ENCODE assay signal across 8 mouse cellular contexts in genomic region chr9:13826391-13826805, GRCm38 (mm10). TPM values are rescaled to one million over a fixed set of nuclear protein-coding genes. Genes with fewer than 3 reads are reported as not detected.
DNase-seq lines count a peak whose midpoint lies in the region; ATAC-seq and TF ChIP-seq lines count a peak whose summit lies in the region.

No protein-coding gene starts in this region.

- H3K9me3 ChIP-seq in intestine, postnatal 0 days (ENCODE audit: control insufficient read depth) = no peaks in the 10 kb centered on the region
- H3K9me3 ChIP-seq in liver, postnatal 0 days (ENCODE audit: low read length) = no peaks in the 10 kb centered on the region
- H3K9me3 ChIP-seq in neural tube, embryonic 13.5 days = no peaks in the 10 kb centered on the region

- peak overlapping the region; percentile 76 for H3K9ac ChIP-seq in heart, adult 2 months (ENCODE audit: low read depth, low read length)
- H3K9ac ChIP-seq in intestine, postnatal 0 days (ENCODE audit: low read depth, low read length) = peak overlapping the region; percentile 70
- H3K9ac ChIP-seq in liver, postnatal 0 days (replicated peaks) = peak overlapping the region; percentile 85
- peak overlapping the region; percentile 85 for H3K9ac ChIP-seq in neural tube, embryonic 13.5 days

- peaks cover 13% of the 10 kb centered on the region for H3K36me3 ChIP-seq in heart, adult 2 months (ENCODE audit: control insufficient read depth, insufficient read depth, low read length)
- H3K36me3 ChIP-seq in intestine, postnatal 0 days (ENCODE audit: control insufficient read depth, insufficient read depth) = peaks cover 10% of the 10 kb centered on the region
- peaks cover 12% of the 10 kb centered on the region for H3K36me3 ChIP-seq in liver, postnatal 0 days (replicated peaks; ENCODE audit: insufficient read depth, low read length)
- peaks cover 10% of the 10 kb centered on the region for H3K36me3 ChIP-seq in neural tube, embryonic 13.5 days

- peak overlapping the region; percentile 88 for H3K27ac ChIP-seq in heart, adult 2 months
- peak overlapping the region; percentile 96 for H3K27ac ChIP-seq in intestine, postnatal 0 days (ENCODE audit: low read depth, low read length)
- peak overlapping the region; percentile 93 for H3K27ac ChIP-seq in liver, postnatal 0 days (ENCODE audit: low read depth)
- H3K27ac ChIP-seq in neural tube, embryonic 13.5 days (replicated peaks) = peak overlapping the region; percentile 99

- TF ChIP-seq EP300 in heart, adult 2 months (IDR thresholded peaks at IDR 0.05; ENCODE audit: insufficient read depth, low read depth, low read length) = no peak
- no peak for TF ChIP-seq EP300 in liver, postnatal 0 days (IDR thresholded peaks at IDR 0.05; ENCODE audit: low read depth)

- no peak for TF ChIP-seq POLR2A in heart, adult 2 months (IDR thresholded peaks at IDR 0.05; ENCODE audit: insufficient read depth, low read depth, low read length)

- DNase-seq in heart, adult 2 months = no peak
- no peak for DNase-seq in heart, postnatal 4 days
- peak; percentile 23 for DNase-seq in MEL-GATA-1-ER (ENCODE audit: extremely low read depth, low read depth)
- DNase-seq in liver, postnatal 0 days = peak; percentile 75
- peak; percentile 75 for DNase-seq in thymus, postnatal 4 days

- peak; percentile 36 for ATAC-seq in erythroid progenitor cell, adult 5-6 weeks (replicated peaks; ENCODE audit: low FRiP score, poor library complexity, severe bottlenecking)
- peak; percentile 26 for ATAC-seq in intestine, postnatal 0 days
- peak; percentile 10 for ATAC-seq in liver, postnatal 0 days
- peak; percentile 13 for ATAC-seq in neural tube, embryonic 13.5 days (ENCODE audit: low read depth)

- intact Hi-C loops in heart, adult 2 months (cut with DNase I) = loop anchor here (2.0 to 5.0 kb wide), 3 partner anchors 78 to 580 kb away; partner anchors contain the start of genes Ccdc82, Maml2 and Mtmr2

- peak overlapping the region; percentile 80 for H3K4me2 ChIP-seq in intestine, postnatal 0 days (replicated peaks; ENCODE audit: low read depth)
- H3K4me2 ChIP-seq in liver, postnatal 0 days (ENCODE audit: low read depth, low read length) = peak overlapping the region; percentile 71
- peak overlapping the region; percentile 72 for H3K4me2 ChIP-seq in neural tube, embryonic 13.5 days

- WGBS in heart, adult 2 months = under 1% methylated on average over 31 of the region's 31 CpGs
- under 1% methylated on average over 31 of the region's 31 CpGs for WGBS in intestine, postnatal 0 days
- WGBS in liver, postnatal 0 days (ENCODE audit: insufficient replicate concordance) = 0% methylated on average over 29 of the region's 31 CpGs
- under 1% methylated on average over 31 of the region's 31 CpGs for WGBS in neural tube, embryonic 13.5 days

- no peak for TF ChIP-seq CTCF in heart, adult 2 months (IDR thresholded peaks at IDR 0.05)
- no peak for TF ChIP-seq CTCF in intestine, postnatal 0 days (IDR thresholded peaks at IDR 0.05; ENCODE audit: low read depth)
- TF ChIP-seq CTCF in liver, postnatal 0 days (IDR thresholded peaks at IDR 0.05; ENCODE audit: low read depth) = no peak

- 0 out of 2 replicates have a peak, but pooled peaks cover 1% of the 10 kb centered on the region for H3K79me2 ChIP-seq in heart, adult 2 months (replicated peaks; ENCODE audit: control insufficient read depth, insufficient read depth, low read length)

- H3K27me3 ChIP-seq in heart, adult 2 months (ENCODE audit: control insufficient read depth, insufficient read depth, low read length) = no peaks in the 10 kb centered on the region
- no peaks in the 10 kb centered on the region for H3K27me3 ChIP-seq in intestine, postnatal 0 days (replicated peaks; ENCODE audit: control insufficient read depth, insufficient read depth, low read length)
- H3K27me3 ChIP-seq in liver, postnatal 0 days (ENCODE audit: insufficient read depth, low read length) = no peaks in the 10 kb centered on the region
- H3K27me3 ChIP-seq in neural tube, embryonic 13.5 days = no peaks in the 10 kb centered on the region

- H3K4me3 ChIP-seq in heart, adult 2 months = peak overlapping the region; percentile 91
- H3K4me3 ChIP-seq in intestine, postnatal 0 days (ENCODE audit: low read depth, low read length) = peak overlapping the region; percentile 71
- H3K4me3 ChIP-seq in liver, postnatal 0 days (ENCODE audit: low read depth, low read length) = peak overlapping the region; percentile 72
- peak overlapping the region; percentile 84 for H3K4me3 ChIP-seq in neural tube, embryonic 13.5 days

- peaks cover 2% of the 10 kb centered on the region; the same call in 1 of the 2 replicates for H3K4me1 ChIP-seq in heart, adult 2 months (ENCODE audit: control insufficient read depth, insufficient read depth, low read length)
- H3K4me1 ChIP-seq in intestine, postnatal 0 days (replicated peaks; ENCODE audit: control insufficient read depth, insufficient read depth, low read length) = no peaks in the 10 kb centered on the region; the same call in 1 of the 2 replicates
- peaks cover 21% of the 10 kb centered on the region for H3K4me1 ChIP-seq in liver, postnatal 0 days (ENCODE audit: insufficient read depth)
- H3K4me1 ChIP-seq in neural tube, embryonic 13.5 days (replicated peaks) = peaks cover 41% of the 10 kb centered on the region

RNA-seq across cellular contexts. Expression of gene Cep57, which starts 0.5 kb away (rescaled TPM):
- 10 to 100 TPM in 1 of 2 experiments, 1 to 10 TPM in 1; 9.0 to 11.8 TPM for total RNA-seq in heart, adult 2 months (2021)
- 4.8 and 9.0 TPM in 2 replicates for polyA plus RNA-seq in heart, adult 2 months (2012; rRNA removed)
- total RNA-seq in heart, postnatal 4 days (2021) = 10 to 100 TPM; 26.3 to 28.1 TPM
- total RNA-seq in erythroid progenitor cell, adult 5-6 weeks (2015; ENCODE audit: low replicate concordance) = 145 and 147 TPM in 2 replicates
- 177 and 229 TPM in 2 replicates for total RNA-seq in erythroid progenitor cell, adult 5-6 weeks (2017; ENCODE audit: low replicate concordance)
- polyA plus RNA-seq in intestine, postnatal 0 days (2015; fragmentation: Nextera tagmentation; extraction: Ambion mirVana) = 26.5 and 28.2 TPM in 2 replicates
- polyA plus RNA-seq in liver, postnatal 0 days (2015; fragmentation: Nextera tagmentation; extraction: Ambion mirVana) = 19.8 and 21.3 TPM in 2 replicates
- 39.3 and 45.2 TPM in 2 replicates for polyA plus RNA-seq in neural tube, embryonic 13.5 days (2015; fragmentation: Nextera tagmentation; extraction: Ambion mirVana)

RNA-seq across cellular contexts. Expression of gene Fam76b, which starts 1.1 kb away (rescaled TPM):
- 1 to 10 TPM; 7.1 to 7.6 TPM for total RNA-seq in heart, adult 2 months (2021)
- 3.7 and 6.8 TPM in 2 replicates for polyA plus RNA-seq in heart, adult 2 months (2012; rRNA removed)
- total RNA-seq in heart, postnatal 4 days (2021) = 10 to 100 TPM; 20.6 to 22.8 TPM
- 92.6 and 94.4 TPM in 2 replicates for total RNA-seq in erythroid progenitor cell, adult 5-6 weeks (2015; ENCODE audit: low replicate concordance)
- 110 and 139 TPM in 2 replicates for total RNA-seq in erythroid progenitor cell, adult 5-6 weeks (2017; ENCODE audit: low replicate concordance)
- 10.9 and 11.9 TPM in 2 replicates for polyA plus RNA-seq in intestine, postnatal 0 days (2015; fragmentation: Nextera tagmentation; extraction: Ambion mirVana)
- polyA plus RNA-seq in liver, postnatal 0 days (2015; fragmentation: Nextera tagmentation; extraction: Ambion mirVana) = 6.9 and 7.4 TPM in 2 replicates
- polyA plus RNA-seq in neural tube, embryonic 13.5 days (2015; fragmentation: Nextera tagmentation; extraction: Ambion mirVana) = 19.6 and 25.3 TPM in 2 replicates

Comparison
In these comparisons a context has a peak if more than half of its experiments do, and no peak if none do; other contexts are left out.
1. DNase-seq: peak in MEL-GATA-1-ER (single experiment), liver, postnatal 0 days (single experiment) and thymus, postnatal 4 days (single experiment); none in heart, adult 2 months (0 of 2) and heart, postnatal 4 days (single experiment).
2. Peak in every context shown above with its lines, with median percentiles within 50 percentile points of each other: H3K27ac ChIP-seq, H3K4me3 ChIP-seq, H3K9ac ChIP-seq, ATAC-seq and H3K4me2 ChIP-seq.